Mouse (Mus musculus) MEL (cell line): Measurements from ENCODE around the gene Lrrc7. TPM values are rescaled to one million over a fixed set of nuclear protein-coding genes. Genes with fewer than 3 reads are reported as not detected.

ENCODE experiments used
- DNase-seq: peaks from one replicate; pipeline ENCODE4 v3.0.0; 2011; ENCODE audit warnings: low read depth, low spot score
- H3K27ac ChIP-seq: 2 replicates; pipeline ENCODE4 v1.5.1; 2012; ENCODE audit warnings: low read depth, mild to moderate bottlenecking, control low read depth, low read length, moderate library complexity; ENCODE audit not compliant: control insufficient read depth
- H3K27me3 ChIP-seq, 2 experiments: fragments of 150-350 bp in 1 of 2; sonication (generic) in 1 of 2; 2 replicates each; pipeline ENCODE4 v1.6.1; 2012; ENCODE audit warnings: low read length in 2 of 2, mild to moderate bottlenecking in 2 of 2, improper control_type of control experiment in 1 of 2, moderate library complexity in 1 of 2; ENCODE audit not compliant: insufficient read depth in 2 of 2, control insufficient read depth in 1 of 2
- H3K36me3 ChIP-seq, 2 experiments: 2 replicates each; pipeline ENCODE4 v1.6.1; 2012 to 2014; ENCODE audit warnings: low read length in 2 of 2, improper control_type of control experiment in 1 of 2, inconsistent platforms in 1 of 2, mild to moderate bottlenecking in 1 of 2; ENCODE audit not compliant: insufficient read depth in 2 of 2, control insufficient read depth in 1 of 2
- H3K4me1 ChIP-seq, 2 experiments: fragments of 150-350 bp in 1 of 2; sonication (generic) in 1 of 2; 2 replicates each; pipeline ENCODE4 v1.6.1; 2012; ENCODE audit warnings: low read length in 2 of 2, improper control_type of control experiment in 1 of 2, mild to moderate bottlenecking in 1 of 2; ENCODE audit not compliant: insufficient read depth in 2 of 2, control insufficient read depth in 1 of 2
- H3K4me3 ChIP-seq, 2 experiments: fragments of 150-350 bp in 1 of 2; sonication (generic) in 1 of 2; 2 replicates each; pipeline ENCODE4 v1.5.1; 2012; ENCODE audit warnings: low read depth in 2 of 2, low read length in 2 of 2, mild to moderate bottlenecking in 2 of 2, moderate library complexity in 2 of 2, control low read depth in 1 of 2, improper control_type of control experiment in 1 of 2; ENCODE audit not compliant: control insufficient read depth in 1 of 2, insufficient read depth in 1 of 2
- H3K79me2 ChIP-seq: 2 replicates; pipeline ENCODE4 v1.6.1; 2012; ENCODE audit warnings: mild to moderate bottlenecking, low read length, moderate library complexity; ENCODE audit not compliant: control insufficient read depth, poor library complexity, insufficient read depth
- H3K9ac ChIP-seq: 2 replicates; pipeline ENCODE4 v1.6.1; 2012; ENCODE audit warnings: low read depth, mild to moderate bottlenecking, control low read depth, low read length, moderate library complexity; ENCODE audit not compliant: control insufficient read depth, poor library complexity, severe bottlenecking
- H3K9me3 ChIP-seq: fragments of 150-350 bp; sonication (generic); replicated peaks from 2 replicates; pipeline ENCODE4 v1.6.1; 2012; ENCODE audit warnings: mild to moderate bottlenecking, low read length, improper control_type of control experiment, moderate library complexity; ENCODE audit not compliant: insufficient read depth
- BHLHE40 ChIP-seq: IDR thresholded peaks from 2 replicates; pipeline ENCODE4 v1.6.1; 2012; ENCODE audit warnings: low read depth, mild to moderate bottlenecking, inconsistent platforms, low read length, improper control_type of control experiment, borderline replicate concordance
- CHD1 ChIP-seq: IDR thresholded peaks from 2 replicates; pipeline ENCODE4 v1.6.1; 2012; ENCODE audit warnings: low read depth, mild to moderate bottlenecking, inconsistent platforms, low read length, improper control_type of control experiment
- CHD2 ChIP-seq: IDR thresholded peaks from 2 replicates; pipeline ENCODE4 v1.6.1; 2011; ENCODE audit warnings: low read length, improper control_type of control experiment
- ELF1 ChIP-seq: IDR thresholded peaks from 2 replicates; pipeline ENCODE4 v1.6.1; 2014; ENCODE audit warnings: low read depth, mild to moderate bottlenecking, inconsistent platforms, low read length, improper control_type of control experiment, moderate library complexity
- GATA1 ChIP-seq: IDR thresholded peaks from 2 replicates; pipeline ENCODE4 v1.6.1; 2011; ENCODE audit warnings: low read depth, low read length, improper control_type of control experiment
- HCFC1 ChIP-seq: IDR thresholded peaks from 2 replicates; pipeline ENCODE4 v1.6.1; 2012; ENCODE audit warnings: low read depth, mild to moderate bottlenecking, inconsistent platforms, low read length, improper control_type of control experiment, moderate library complexity
- MAFK ChIP-seq: IDR thresholded peaks from 2 replicates; pipeline ENCODE4 v1.6.1; 2011; ENCODE audit warnings: low read depth, mild to moderate bottlenecking, low read length, improper control_type of control experiment, borderline replicate concordance
- MAZ ChIP-seq: IDR thresholded peaks from 2 replicates; pipeline ENCODE4 v1.6.1; 2012; ENCODE audit warnings: low read depth, mild to moderate bottlenecking, inconsistent platforms, low read length, improper control_type of control experiment
- MXI1 ChIP-seq: IDR thresholded peaks from 2 replicates; pipeline ENCODE4 v1.6.1; 2011; ENCODE audit warnings: mild to moderate bottlenecking, low read depth, low read length, improper control_type of control experiment
- MYC ChIP-seq: IDR thresholded peaks from 2 replicates; pipeline ENCODE4 v1.6.1; 2011; ENCODE audit warnings: low read depth, mild to moderate bottlenecking, low read length, improper control_type of control experiment, moderate library complexity
- POLR2A ChIP-seq, 2 experiments: IDR thresholded peaks; 2 replicates each; pipeline ENCODE4 v1.6.1; 2011 to 2012; ENCODE audit warnings: low read length in 2 of 2, mild to moderate bottlenecking in 2 of 2, control low read depth in 1 of 2, improper control_type of control experiment in 1 of 2, low read depth in 1 of 2, moderate library complexity in 1 of 2; ENCODE audit not compliant: control insufficient read depth in 1 of 2, insufficient read depth in 1 of 2, poor library complexity in 1 of 2
- POLR2AphosphoS5 ChIP-seq: IDR thresholded peaks from 2 replicates; pipeline ENCODE4 v1.6.1; 2012; ENCODE audit warnings: low read depth, borderline replicate concordance, mild to moderate bottlenecking, inconsistent platforms, low read length, moderate library complexity, mixed read lengths
- RAD21 ChIP-seq: IDR thresholded peaks from 2 replicates; pipeline ENCODE4 v1.6.1; 2011; ENCODE audit warnings: mild to moderate bottlenecking, low read depth, low read length, improper control_type of control experiment
- RCOR1 ChIP-seq: IDR thresholded peaks from 2 replicates; pipeline ENCODE4 v1.6.1; 2012; ENCODE audit warnings: low read depth, mild to moderate bottlenecking, inconsistent platforms, low read length, improper control_type of control experiment
- TBP ChIP-seq: IDR thresholded peaks from 2 replicates; pipeline ENCODE4 v1.8.0; 2011; ENCODE audit warnings: low read depth, low read length, improper control_type of control experiment
- TCF12 ChIP-seq: IDR thresholded peaks from 2 replicates; pipeline ENCODE4 v1.6.1; 2014; ENCODE audit warnings: low read depth, mild to moderate bottlenecking, inconsistent platforms, low read length, improper control_type of control experiment, moderate library complexity
- USF1 ChIP-seq: IDR thresholded peaks from 2 replicates; pipeline ENCODE4 v1.6.1; 2014; ENCODE audit warnings: low read depth, mild to moderate bottlenecking, inconsistent platforms, low read length, improper control_type of control experiment, moderate library complexity
- USF2 ChIP-seq, 2 experiments: IDR thresholded peaks; 2 replicates each; pipeline ENCODE4 v1.6.1; 2011 to 2012; ENCODE audit warnings: improper control_type of control experiment in 2 of 2, low read length in 2 of 2, borderline replicate concordance in 1 of 2, inconsistent platforms in 1 of 2, low read depth in 1 of 2, mild to moderate bottlenecking in 1 of 2; ENCODE audit not compliant: insufficient read depth in 1 of 2
- ZC3H11A ChIP-seq: IDR thresholded peaks from 2 replicates; pipeline ENCODE4 v1.6.1; 2012; ENCODE audit warnings: low read depth, mild to moderate bottlenecking, inconsistent platforms, low read length, improper control_type of control experiment
- ZKSCAN1 ChIP-seq: IDR thresholded peaks from 2 replicates; pipeline ENCODE4 v1.6.1; 2012; ENCODE audit warnings: low read depth, mild to moderate bottlenecking, inconsistent platforms, low read length, improper control_type of control experiment, moderate library complexity
- ZMIZ1 ChIP-seq: IDR thresholded peaks from 2 replicates; pipeline ENCODE4 v1.6.1; 2012; ENCODE audit warnings: low read depth, mild to moderate bottlenecking, inconsistent platforms, low read length, improper control_type of control experiment, moderate library complexity
- ZNF384 ChIP-seq: IDR thresholded peaks from 2 replicates; pipeline ENCODE4 v1.6.1; 2012; ENCODE audit warnings: low read depth, mild to moderate bottlenecking, inconsistent platforms, low read length, improper control_type of control experiment
- polyA plus RNA-seq, 2 experiments: library from polyadenylated mRNA; stranded (reverse) in 1 of 2; unstranded in 1 of 2; fragments of >175 nt in 1 of 2; fragments of >200 nt in 1 of 2; gene quantifications; 2 replicates each; pipeline versions ENCODE4 v1.2.1 to v1.2.4; 2012; ENCODE audit warnings: low replicate concordance in 2 of 2, low read depth in 1 of 2; ENCODE audit not compliant: insufficient read length in 2 of 2, insufficient read depth in 1 of 2, missing spikeins in 1 of 2
- total RNA-seq: library from RNA; depleted of rRNA; stranded (reverse); fragments of 300-350 nt; gene quantifications from 2 replicates; pipeline ENCODE4 v1.2.3, GENCODE M21; 2012

Lrrc7 gene
- total and polyA plus RNA-seq, 3 experiments = not detected

- Histone ChIP-seq H3K9me3 (no peaks in the 10 kb centered on the region), H3K4me1 (no peaks in the 10 kb centered on the region), H3K4me3 (no peak overlapping the region), H3K27ac (no peak overlapping the region), H3K27me3 (no peaks in the 10 kb centered on the region), H3K9ac (no peak overlapping the region), H3K36me3 (no peaks in the 10 kb centered on the region), H3K79me2 (no peaks in the 10 kb centered on the region)
- TF ChIP-seq RCOR1 (no peak), USF2 (IDR thresholded peaks at IDR 0.05; ENCODE audit: borderline replicate concordance in 1 of 2, insufficient read depth in 1 of 2, low read depth in 1 of 2, low read length in 2 of 2) (no peak), MYC (no peak), ZMIZ1 (no peak), GATA1 (no peak), BHLHE40 (no peak), MXI1 (no peak), TBP (no peak), POLR2AphosphoS5 (no peak), MAZ (no peak), RAD21 (no peak), POLR2A (IDR thresholded peaks at IDR 0.05; ENCODE audit: control insufficient read depth in 1 of 2, insufficient read depth in 1 of 2, low read depth in 1 of 2, low read length in 2 of 2, poor library complexity in 1 of 2) (no peak), MAFK (no peak), USF1 (no peak), HCFC1 (no peak), CHD2 (no peak), ZKSCAN1 (no peak), ZC3H11A (no peak), ELF1 (no peak)
- no peak for DNase-seq
Observed at GRCm38 (mm10) chr3:158362091-158362490, 199.9 kb downstream of the Lrrc7 start.

GRCm38 (mm10) chr3:158356706-158357105 lies 205.3 kb downstream of the Lrrc7 start:
- H3K27me3 ChIP-seq = no peaks in the 10 kb centered on the region
- H3K9me3 ChIP-seq = no peaks in the 10 kb centered on the region
- no peak overlapping the region for H3K9ac ChIP-seq
- H3K4me1 ChIP-seq = no peaks in the 10 kb centered on the region
- no peak for DNase-seq
- no peak overlapping the region for H3K4me3 ChIP-seq
- no peaks in the 10 kb centered on the region for H3K36me3 ChIP-seq
- H3K27ac ChIP-seq = no peak overlapping the region
- TF ChIP-seq ZC3H11A (no peak), ELF1 (no peak), TCF12 (no peak), ZNF384 (no peak), USF1 (no peak), CHD1 (no peak), ZKSCAN1 (no peak), HCFC1 (no peak)
- no peaks in the 10 kb centered on the region for H3K79me2 ChIP-seq
